Mouse (Mus musculus): ENCODE data around the gene Pigc. TPM values are rescaled to one million over a fixed set of nuclear protein-coding genes. Genes with fewer than 3 reads are reported as not detected.

Gene Pigc
- total and polyA plus RNA-seq, 2 experiments = 7.3 to 9.5 TPM

- no peak for TF ChIP-seq POLR2A (IDR thresholded peaks at IDR 0.05; ENCODE audit: extremely low read depth, insufficient read depth, low read length)
- no peak for TF ChIP-seq CTCF (IDR thresholded peaks at IDR 0.05; ENCODE audit: low read depth, low read length)
- H3K79me2 ChIP-seq (ENCODE audit: control insufficient read depth, insufficient read depth, low read length) = no peaks in the 10 kb centered on the region
- WGBS = 86% methylated on average over 10 of the region's 10 CpGs
Measured at GRCm38 (mm10) chr1:161990684-161991578, 21.9 kb downstream of the Pigc start.

GRCm38 (mm10) chr1:161991846-161992245 is 22.9 kb downstream of the Pigc start:
- Histone ChIP-seq H3K27me3 (ENCODE audit: control insufficient read depth, insufficient read depth, low read length) (no peaks in the 10 kb centered on the region), H3K4me3 (ENCODE audit: insufficient read depth, low read depth, low read length) (no peak overlapping the region), H3K9ac (ENCODE audit: low read depth, low read length) (no peak overlapping the region), H3K79me2 (ENCODE audit: control insufficient read depth, insufficient read depth, low read length) (no peaks in the 10 kb centered on the region), H3K36me3 (ENCODE audit: control insufficient read depth, insufficient read depth, low read length) (no peaks in the 10 kb centered on the region), H3K4me1 (ENCODE audit: control insufficient read depth, insufficient read depth, low read length) (no peaks in the 10 kb centered on the region), H3K27ac (replicated peaks; ENCODE audit: insufficient read depth, low read depth, low read length) (no peak overlapping the region)
- WGBS = 94% methylated on average over 11 of the region's 11 CpGs
- DNase-seq (ENCODE audit: extremely low read depth, low read depth, low spot score) = no peak
- TF ChIP-seq POLR2A (IDR thresholded peaks at IDR 0.05; ENCODE audit: extremely low read depth, insufficient read depth, low read length) = no peak
- no peak for TF ChIP-seq CTCF (IDR thresholded peaks at IDR 0.05; ENCODE audit: low read depth, low read length)

More at GRCm38 (mm10) chr1:161990684-161991578, 21.9 kb downstream of the Pigc start:
- H3K4me3 ChIP-seq (ENCODE audit: insufficient read depth, low read depth, low read length) = no peak overlapping the region
- no peaks in the 10 kb centered on the region for H3K4me1 ChIP-seq (ENCODE audit: control insufficient read depth, insufficient read depth, low read length)
- no peaks in the 10 kb centered on the region for H3K36me3 ChIP-seq (ENCODE audit: control insufficient read depth, insufficient read depth, low read length)
- no peaks in the 10 kb centered on the region for H3K27me3 ChIP-seq (ENCODE audit: control insufficient read depth, insufficient read depth, low read length)
- H3K9ac ChIP-seq (ENCODE audit: low read depth, low read length) = no peak overlapping the region
- H3K27ac ChIP-seq (replicated peaks; ENCODE audit: insufficient read depth, low read depth, low read length) = no peak overlapping the region
- DNase-seq (ENCODE audit: extremely low read depth, low read depth, low spot score) = no peak

GRCm38 (mm10) chr1:161992389-161992788 is 23.4 kb downstream of the Pigc start:
- Histone ChIP-seq H3K4me1 (ENCODE audit: control insufficient read depth, insufficient read depth, low read length) (no peaks in the 10 kb centered on the region), H3K79me2 (ENCODE audit: control insufficient read depth, insufficient read depth, low read length) (no peaks in the 10 kb centered on the region), H3K9ac (ENCODE audit: low read depth, low read length) (no peak overlapping the region), H3K36me3 (ENCODE audit: control insufficient read depth, insufficient read depth, low read length) (no peaks in the 10 kb centered on the region), H3K4me3 (ENCODE audit: insufficient read depth, low read depth, low read length) (no peak overlapping the region), H3K27ac (replicated peaks; ENCODE audit: insufficient read depth, low read depth, low read length) (no peak overlapping the region), H3K27me3 (ENCODE audit: control insufficient read depth, insufficient read depth, low read length) (no peaks in the 10 kb centered on the region)
- no peak for TF ChIP-seq CTCF (IDR thresholded peaks at IDR 0.05; ENCODE audit: low read depth, low read length)
- TF ChIP-seq POLR2A (IDR thresholded peaks at IDR 0.05; ENCODE audit: extremely low read depth, insufficient read depth, low read length) = no peak
- no peak for DNase-seq (ENCODE audit: extremely low read depth, low read depth, low spot score)
- WGBS = 83% methylated on average over 7 of the region's 7 CpGs

- TF ChIP-seq POLR2A (IDR thresholded peaks at IDR 0.05; ENCODE audit: extremely low read depth, insufficient read depth, low read length) = no peak
- no peak for TF ChIP-seq CTCF (IDR thresholded peaks at IDR 0.05; ENCODE audit: low read depth, low read length)
- Histone ChIP-seq H3K4me1 (ENCODE audit: control insufficient read depth, insufficient read depth, low read length) (peaks cover 2% of the 10 kb centered on the region; the same call in 1 of the 2 replicates), H3K36me3 (ENCODE audit: control insufficient read depth, insufficient read depth, low read length) (no peaks in the 10 kb centered on the region), H3K4me3 (ENCODE audit: insufficient read depth, low read depth, low read length) (no peak overlapping the region), H3K27ac (replicated peaks; ENCODE audit: insufficient read depth, low read depth, low read length) (no peak overlapping the region), H3K79me2 (ENCODE audit: control insufficient read depth, insufficient read depth, low read length) (no peaks in the 10 kb centered on the region), H3K9ac (ENCODE audit: low read depth, low read length) (no peak overlapping the region), H3K27me3 (ENCODE audit: control insufficient read depth, insufficient read depth, low read length) (no peaks in the 10 kb centered on the region)
- DNase-seq (ENCODE audit: extremely low read depth, low read depth, low spot score) = peak; percentile 22
- 51% methylated on average over 4 of the region's 4 CpGs for WGBS
Measured at GRCm38 (mm10) chr1:161998781-161999180, 29.8 kb downstream of the Pigc start.

GRCm38 (mm10) chr1:161999338-161999737 is 30.4 kb downstream of the Pigc start:
- Histone ChIP-seq H3K79me2 (ENCODE audit: control insufficient read depth, insufficient read depth, low read length) (no peaks in the 10 kb centered on the region), H3K27ac (replicated peaks; ENCODE audit: insufficient read depth, low read depth, low read length) (no peak overlapping the region), H3K27me3 (ENCODE audit: control insufficient read depth, insufficient read depth, low read length) (no peaks in the 10 kb centered on the region), H3K4me3 (ENCODE audit: insufficient read depth, low read depth, low read length) (no peak overlapping the region), H3K4me1 (ENCODE audit: control insufficient read depth, insufficient read depth, low read length) (peaks cover 2% of the 10 kb centered on the region; the same call in 1 of the 2 replicates), H3K36me3 (ENCODE audit: control insufficient read depth, insufficient read depth, low read length) (no peaks in the 10 kb centered on the region), H3K9ac (ENCODE audit: low read depth, low read length) (no peak overlapping the region)
- no peak for TF ChIP-seq POLR2A (IDR thresholded peaks at IDR 0.05; ENCODE audit: extremely low read depth, insufficient read depth, low read length)
- no peak for TF ChIP-seq CTCF (IDR thresholded peaks at IDR 0.05; ENCODE audit: low read depth, low read length)
- 39% methylated on average over 5 of the region's 5 CpGs for WGBS
- DNase-seq (ENCODE audit: extremely low read depth, low read depth, low spot score) = no peak

GRCm38 (mm10) chr1:161999882-162000371 is 30.9 kb downstream of the Pigc start:
- peak; percentile 56 for DNase-seq (ENCODE audit: extremely low read depth, low read depth, low spot score)
- peak overlapping the region; percentile 63 for H3K9ac ChIP-seq (ENCODE audit: low read depth, low read length)

More at GRCm38 (mm10) chr1:161999882-162000371, 30.9 kb downstream of the Pigc start:
- TF ChIP-seq CTCF (IDR thresholded peaks at IDR 0.05; ENCODE audit: low read depth, low read length) (no peak), POLR2A (IDR thresholded peaks at IDR 0.05; ENCODE audit: extremely low read depth, insufficient read depth, low read length) (no peak)
- Histone ChIP-seq H3K4me3 (ENCODE audit: insufficient read depth, low read depth, low read length) (no peak overlapping the region), H3K27ac (replicated peaks; ENCODE audit: insufficient read depth, low read depth, low read length) (no peak overlapping the region), H3K36me3 (ENCODE audit: control insufficient read depth, insufficient read depth, low read length) (no peaks in the 10 kb centered on the region), H3K79me2 (ENCODE audit: control insufficient read depth, insufficient read depth, low read length) (no peaks in the 10 kb centered on the region), H3K27me3 (ENCODE audit: control insufficient read depth, insufficient read depth, low read length) (no peaks in the 10 kb centered on the region), H3K4me1 (ENCODE audit: control insufficient read depth, insufficient read depth, low read length) (peaks cover 4% of the 10 kb centered on the region; the same call in 1 of the 2 replicates)
- WGBS = 9% methylated on average over 4 of the region's 4 CpGs
